Mouse (Mus musculus) heart, embryonic 10.5 days (tissue): Measurements from ENCODE around the gene Vps26a. TPM values are rescaled to one million over a fixed set of nuclear protein-coding genes. Genes with fewer than 3 reads are reported as not detected.

ENCODE experiments used
- DNase-seq: peaks from one replicate; pipeline ENCODE4 v3.0.0-alpha.2; 2017; ENCODE audit warnings: low spot score
- H3K27ac ChIP-seq: fragments of 300-500 bp; sonication (generic); 2 replicates; pipeline ENCODE4 v1.5.1; 2016; ENCODE audit warnings: mild to moderate bottlenecking
- H3K27me3 ChIP-seq: fragments of 300-500 bp; sonication (generic); 2 replicates; pipeline ENCODE4 v1.6.1; 2016; ENCODE audit warnings: mild to moderate bottlenecking; ENCODE audit not compliant: poor library complexity, insufficient read depth, severe bottlenecking
- H3K36me3 ChIP-seq: fragments of 300-500 bp; sonication (generic); 2 replicates; pipeline ENCODE4 v1.6.1; 2016; ENCODE audit warnings: mild to moderate bottlenecking, moderate library complexity
- H3K4me1 ChIP-seq: fragments of 300-500 bp; sonication (generic); 2 replicates; pipeline ENCODE4 v1.6.1; 2016; ENCODE audit warnings: mild to moderate bottlenecking
- H3K4me3 ChIP-seq: fragments of 300-500 bp; sonication (generic); 2 replicates; pipeline ENCODE4 v1.5.1; 2016; ENCODE audit warnings: mild to moderate bottlenecking, moderate library complexity
- H3K9me3 ChIP-seq: fragments of 300-500 bp; sonication (generic); 2 replicates; pipeline ENCODE4 v1.6.1; 2016; ENCODE audit warnings: mild to moderate bottlenecking, moderate library complexity
- WGBS: fragments of 180-500 bp; shearing (Covaris S2); methylation state at CpG from one replicate; pipeline ENCODE4 v1.1.7; 2016; 5-methylcytosine and 5-hydroxymethylcytosine counted together
- polyA plus RNA-seq: library from polyadenylated mRNA; unstranded; fragments of >200 nt; fragmentation: Nextera tagmentation; extraction: Ambion mirVana; gene quantifications from 2 replicates; pipeline ENCODE4 v1.2.1, GENCODE M21; 2016

The Vps26a gene
- polyA plus RNA-seq, 1 experiment from 2014 or later, result 72.3 TPM

GRCm38 (mm10) chr10:62422255-62422654, 64.3 kb downstream of the Vps26a start, which contains the start of gene Hkdc1:
TSS of gene Hkdc1 (minus strand) at chr10:62422491.
- 0 out of 2 replicates have a peak within 1 kb of the TSS, but pooled peaks have one; percentile 56 for H3K27ac ChIP-seq
- H3K9me3 ChIP-seq, result no peaks in the 10 kb centered on the region
- WGBS, result 49% methylated on average over 15 of the region's 15 CpGs
- H3K27me3 ChIP-seq, result no peaks in the 10 kb centered on the region
- no peaks in the 10 kb centered on the region for H3K36me3 ChIP-seq
- peaks cover 47% of the 10 kb centered on the region for H3K4me1 ChIP-seq
- no peak within 1 kb of the TSS for H3K4me3 ChIP-seq
- no peak for DNase-seq

GRCm38 (mm10) chr10:62421127-62421526, 65.5 kb downstream of the Vps26a start:
- H3K27ac ChIP-seq, result peak overlapping the region; percentile 56
- WGBS, result 55% methylated on average over 3 of the region's 3 CpGs
- H3K36me3 ChIP-seq, result no peaks in the 10 kb centered on the region
- H3K27me3 ChIP-seq, result no peaks in the 10 kb centered on the region
- H3K9me3 ChIP-seq, result no peaks in the 10 kb centered on the region
- H3K4me1 ChIP-seq, result peaks cover 57% of the 10 kb centered on the region
- DNase-seq, result peak; percentile 82
- no peak overlapping the region; the same call in 1 of the 2 replicates for H3K4me3 ChIP-seq

- no peak overlapping the region for H3K4me3 ChIP-seq
- peak overlapping the region; percentile 56 for H3K27ac ChIP-seq
- no peaks in the 10 kb centered on the region for H3K9me3 ChIP-seq
- H3K27me3 ChIP-seq, result no peaks in the 10 kb centered on the region
- H3K36me3 ChIP-seq, result no peaks in the 10 kb centered on the region
- WGBS, result 60% methylated on average over 6 of the region's 6 CpGs
- DNase-seq, result no peak
- H3K4me1 ChIP-seq, result peaks cover 59% of the 10 kb centered on the region
These were observed 66.2 kb downstream of the Vps26a start for GRCm38 (mm10) chr10:62420399-62420798.

- H3K9me3 ChIP-seq, result no peaks in the 10 kb centered on the region
- no peak overlapping the region for H3K4me3 ChIP-seq
- no peaks in the 10 kb centered on the region for H3K27me3 ChIP-seq
- WGBS, result 75% methylated on average over 5 of the region's 5 CpGs
- peaks cover 52% of the 10 kb centered on the region for H3K4me1 ChIP-seq
- H3K27ac ChIP-seq, result no peak overlapping the region
- DNase-seq, result no peak
- no peaks in the 10 kb centered on the region for H3K36me3 ChIP-seq
These were observed 67.2 kb downstream of the Vps26a start for GRCm38 (mm10) chr10:62419422-62419821.

GRCm38 (mm10) chr10:62418831-62419356, 67.7 kb downstream of the Vps26a start:
- 74% methylated on average over 7 of the region's 7 CpGs for WGBS
- no peaks in the 10 kb centered on the region for H3K9me3 ChIP-seq

GRCm38 (mm10) chr10:62413606-62413982, 73.0 kb downstream of the Vps26a start:
- no peaks in the 10 kb centered on the region for H3K36me3 ChIP-seq
- no peak overlapping the region for H3K4me3 ChIP-seq
- H3K9me3 ChIP-seq, result no peaks in the 10 kb centered on the region
- no peak for DNase-seq
- H3K27ac ChIP-seq, result peak overlapping the region; percentile 71
- H3K4me1 ChIP-seq, result peaks cover 47% of the 10 kb centered on the region
- WGBS, result 1% methylated on average over 4 of the region's 4 CpGs
- H3K27me3 ChIP-seq, result no peaks in the 10 kb centered on the region; the same call in none of the 2 replicates

More at GRCm38 (mm10) chr10:62418831-62419356, 67.7 kb downstream of the Vps26a start:
- H3K4me3 ChIP-seq, result no peak overlapping the region
- DNase-seq, result no peak
- H3K27ac ChIP-seq, result no peak overlapping the region
- H3K27me3 ChIP-seq, result no peaks in the 10 kb centered on the region
- H3K4me1 ChIP-seq, result peaks cover 54% of the 10 kb centered on the region
- no peaks in the 10 kb centered on the region for H3K36me3 ChIP-seq

GRCm38 (mm10) chr10:62412906-62413605, 73.5 kb downstream of the Vps26a start:
- H3K4me1 ChIP-seq, result peaks cover 47% of the 10 kb centered on the region
- no peaks in the 10 kb centered on the region for H3K36me3 ChIP-seq
- WGBS, result 9% methylated on average over 8 of the region's 8 CpGs
- H3K27me3 ChIP-seq, result no peaks in the 10 kb centered on the region; the same call in none of the 2 replicates
- H3K9me3 ChIP-seq, result no peaks in the 10 kb centered on the region
- H3K4me3 ChIP-seq, result no peak overlapping the region
- H3K27ac ChIP-seq, result peak overlapping the region; percentile 71
- no peak for DNase-seq

GRCm38 (mm10) chr10:62411431-62412410, 74.9 kb downstream of the Vps26a start:
- no peaks in the 10 kb centered on the region for H3K9me3 ChIP-seq
- peaks cover 10% of the 10 kb centered on the region for H3K27me3 ChIP-seq
- 65% methylated on average over 19 of the region's 19 CpGs for WGBS
- no peak overlapping the region for H3K27ac ChIP-seq
- no peaks in the 10 kb centered on the region for H3K36me3 ChIP-seq
- H3K4me1 ChIP-seq, result peaks cover 34% of the 10 kb centered on the region
- no peak overlapping the region for H3K4me3 ChIP-seq
- no peak for DNase-seq

- Histone ChIP-seq H3K4me3 (no peak overlapping the region), H3K27me3 (peaks cover 10% of the 10 kb centered on the region), H3K4me1 (peaks cover 28% of the 10 kb centered on the region), H3K9me3 (no peaks in the 10 kb centered on the region), H3K36me3 (no peaks in the 10 kb centered on the region), H3K27ac (no peak overlapping the region)
- DNase-seq, result peak; percentile 85
- WGBS, result 15% methylated on average over 5 of the region's 5 CpGs
These were observed 75.7 kb downstream of the Vps26a start for GRCm38 (mm10) chr10:62410943-62411342.

Other genes starting within 250 kb of the Vps26a start
- gene Tacr2, start 234.4 kb downstream of the Vps26a start, polyA plus RNA-seq, result not detected in 2 replicates
- gene Hk1, start 106.9 kb downstream of the Vps26a start, polyA plus RNA-seq, result 157 and 286 TPM in 2 replicates
- gene Hkdc1, start 64.3 kb downstream of the Vps26a start, polyA plus RNA-seq, result 2.2 and 4.7 TPM in 2 replicates
- 0.76 and 0.95 TPM in 2 replicates for gene 4930507D05Rik, start 37.3 kb downstream of the Vps26a start, polyA plus RNA-seq
- 32.8 and 36.0 TPM in 2 replicates for gene Supv3l1, start 37.1 kb downstream of the Vps26a start, polyA plus RNA-seq
- 3.7 and 4.1 TPM in 2 replicates for gene Srgn, start 40.6 kb upstream of the Vps26a start, polyA plus RNA-seq
- gene Kif1bp, start 91.7 kb upstream of the Vps26a start, polyA plus RNA-seq, result 31.5 and 33.9 TPM in 2 replicates
- gene Ddx21, start 115.5 kb upstream of the Vps26a start, polyA plus RNA-seq, result 20.5 and 26.4 TPM in 2 replicates
- gene Ddx50, start 164.4 kb upstream of the Vps26a start, polyA plus RNA-seq, result 105 and 114 TPM in 2 replicates
- 0.83 and 2.2 TPM in 2 replicates for gene Stox1, start 239.3 kb upstream of the Vps26a start, polyA plus RNA-seq